Mouse (Mus musculus) adrenal gland, postnatal 10 days (tissue): ENCODE data around the gene Rae1. TPM values are rescaled to one million over a fixed set of nuclear protein-coding genes. Genes with fewer than 3 reads are reported as not detected.

ENCODE experiments used
- DNase-seq: peaks from one replicate; pipeline ENCODE4 v3.0.0; 2021; ENCODE audit warnings: mixed read lengths
- total RNA-seq, 2 experiments: library from RNA; stranded (reverse); gene quantifications; 2 replicates each; pipeline ENCODE4 v1.2.3; 2021

Rae1 gene
- total RNA-seq, 2 experiments from 2014 or later = 51.6 to 54.8 TPM

DNA sequence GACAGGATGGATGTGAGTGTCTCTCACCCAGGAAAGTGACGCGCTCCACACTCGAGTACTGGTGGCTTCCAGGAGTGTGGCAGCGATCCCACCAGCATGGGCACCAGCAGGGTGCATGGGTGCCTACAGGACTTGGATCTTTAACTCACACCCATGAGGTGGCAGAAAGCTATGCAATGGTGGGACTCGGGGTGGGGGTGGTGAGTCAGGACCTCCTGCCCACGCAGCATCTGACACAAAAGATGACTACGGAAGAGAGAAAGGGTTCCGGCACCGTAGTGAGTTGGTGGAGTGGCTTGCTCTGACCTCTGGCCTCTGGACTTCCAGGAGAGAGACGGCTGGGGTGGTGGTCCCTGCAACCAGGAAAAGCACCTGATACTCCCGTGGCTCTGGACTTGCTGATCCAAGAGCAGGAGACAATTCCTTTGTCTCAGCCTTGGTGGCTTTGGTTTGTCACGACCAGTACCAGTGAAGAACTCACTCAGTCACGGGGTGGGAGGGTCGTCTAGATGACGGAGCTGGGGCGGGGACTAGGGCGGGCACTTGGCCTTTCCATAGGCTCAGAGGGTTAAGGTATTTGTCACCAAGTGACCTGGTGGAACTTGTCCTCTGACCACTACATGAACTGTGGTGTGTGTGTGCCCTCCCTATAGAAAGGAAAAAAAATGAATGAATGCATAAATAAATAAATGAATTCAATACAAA, 48.3 kb downstream of the Rae1 start:
- DNase-seq = peak; percentile 2

DNA sequence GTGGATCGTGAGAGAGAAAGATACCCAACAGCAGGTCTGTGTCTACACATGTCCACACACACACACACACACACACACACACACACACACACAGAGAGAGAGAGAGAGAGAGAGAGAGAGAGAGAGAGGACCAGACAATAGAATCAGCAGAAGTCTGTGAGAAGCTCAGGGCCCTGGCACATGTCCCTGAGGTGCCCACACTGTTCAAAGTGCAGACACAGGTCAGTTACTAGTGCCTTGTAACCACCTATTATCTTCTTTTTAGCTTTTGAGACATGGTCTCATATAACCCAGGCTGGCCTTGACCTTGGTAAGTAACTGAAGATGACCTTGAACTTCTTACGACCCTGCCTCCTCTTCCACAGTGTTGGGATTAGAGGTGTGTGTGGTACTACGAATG, 49.3 kb downstream of the Rae1 start:
- DNase-seq = peak; percentile 3

DNA sequence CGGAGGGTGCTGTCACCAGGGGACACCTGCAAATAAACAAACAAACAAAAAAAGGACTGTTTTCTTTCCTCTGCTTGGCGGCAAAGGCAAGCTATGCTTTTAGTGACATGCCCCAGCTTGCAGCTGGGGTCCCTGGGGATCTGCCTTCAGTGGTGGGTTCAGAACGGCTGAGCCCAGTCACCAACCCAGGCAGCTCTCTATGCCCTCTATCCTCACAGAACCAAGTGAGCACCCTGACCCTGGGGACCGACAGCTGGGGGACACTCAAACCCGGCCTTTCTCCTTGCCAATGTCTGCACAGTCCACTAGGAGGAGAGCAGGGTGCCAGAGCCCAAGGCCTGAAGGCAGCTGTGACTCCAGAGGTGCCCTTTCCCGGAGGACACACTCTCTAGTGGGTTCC, 49.9 kb downstream of the Rae1 start:
- DNase-seq = peak; percentile 47

DNA sequence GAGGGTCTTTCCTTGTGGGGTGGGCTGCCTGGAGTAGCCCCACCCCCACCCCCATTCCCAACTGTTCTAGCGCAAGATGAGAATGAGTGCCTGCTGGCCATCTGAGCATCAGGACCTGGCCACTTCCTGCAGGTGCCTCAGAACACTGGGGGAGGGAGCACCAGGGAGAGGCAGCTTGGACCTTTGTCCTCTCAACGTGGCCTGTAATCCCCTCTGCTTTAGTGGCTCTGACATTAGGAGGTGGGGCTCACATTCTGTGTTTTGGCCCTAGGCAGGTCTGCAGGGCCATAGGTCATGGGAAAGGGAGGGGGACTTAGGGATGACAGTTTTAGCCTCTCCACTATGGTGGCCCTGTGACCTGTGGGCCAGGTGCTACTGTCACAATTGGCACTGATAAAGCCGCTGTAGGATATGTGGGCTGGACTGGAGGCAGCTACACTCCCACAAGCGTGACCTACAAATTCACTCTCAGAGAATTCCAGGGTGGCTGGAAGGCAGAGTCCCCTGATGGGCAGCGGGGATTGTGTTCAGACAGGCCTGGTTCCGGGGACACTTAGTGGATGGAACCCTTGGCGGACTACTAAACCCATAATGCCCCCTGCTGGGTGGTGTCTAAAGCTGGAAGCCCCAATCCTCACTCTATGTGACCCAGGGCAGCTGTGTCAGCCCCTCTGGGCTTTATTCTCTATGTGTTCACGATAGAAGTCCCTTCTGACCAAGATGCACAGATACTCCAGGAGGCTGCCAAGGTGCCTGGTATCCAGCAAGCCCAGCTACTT, 50.9 kb downstream of the Rae1 start:
- peak; percentile 3 for DNase-seq

DNA sequence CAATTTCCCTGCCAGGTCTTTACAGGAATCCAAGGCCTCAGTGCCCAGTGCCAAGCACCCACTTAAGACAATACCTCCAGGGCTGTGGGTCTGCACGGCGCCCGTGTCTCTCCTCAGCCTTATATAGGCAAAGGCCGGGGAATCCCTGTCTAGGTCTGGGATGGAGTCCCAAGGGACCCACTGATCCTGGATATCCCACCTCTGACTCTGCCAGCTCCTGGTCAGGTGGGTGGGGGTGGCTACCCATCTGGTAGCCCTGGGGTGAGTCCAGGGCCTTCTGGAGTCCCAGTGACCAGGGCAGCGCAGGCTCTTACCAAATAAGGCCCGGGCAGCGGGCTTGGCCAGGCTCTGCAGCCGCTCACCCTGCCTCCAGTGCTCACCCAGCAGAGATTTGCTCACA, 53.0 kb downstream of the Rae1 start:
- peak; percentile 1 for DNase-seq

DNA sequence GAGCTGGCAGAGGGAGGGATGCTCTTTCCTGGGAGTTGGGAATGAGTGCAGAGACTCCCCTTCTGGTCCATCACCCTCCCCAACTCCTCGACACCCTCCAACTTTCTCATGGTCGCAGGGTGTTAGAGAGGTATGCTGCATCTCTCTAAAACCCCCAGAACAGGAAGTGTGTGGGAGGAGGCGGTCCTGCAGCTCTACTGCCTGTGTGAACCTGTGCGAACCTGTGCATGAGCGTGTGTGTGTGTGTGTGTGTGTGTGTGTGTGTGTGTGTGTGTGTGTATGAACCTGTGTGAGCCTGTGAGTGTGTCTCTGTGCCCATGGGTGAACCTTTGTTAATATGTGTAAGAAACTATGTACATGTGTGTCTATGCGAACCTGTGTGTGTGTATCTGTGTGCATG, 53.9 kb downstream of the Rae1 start:
- DNase-seq = peak; percentile 1

DNA sequence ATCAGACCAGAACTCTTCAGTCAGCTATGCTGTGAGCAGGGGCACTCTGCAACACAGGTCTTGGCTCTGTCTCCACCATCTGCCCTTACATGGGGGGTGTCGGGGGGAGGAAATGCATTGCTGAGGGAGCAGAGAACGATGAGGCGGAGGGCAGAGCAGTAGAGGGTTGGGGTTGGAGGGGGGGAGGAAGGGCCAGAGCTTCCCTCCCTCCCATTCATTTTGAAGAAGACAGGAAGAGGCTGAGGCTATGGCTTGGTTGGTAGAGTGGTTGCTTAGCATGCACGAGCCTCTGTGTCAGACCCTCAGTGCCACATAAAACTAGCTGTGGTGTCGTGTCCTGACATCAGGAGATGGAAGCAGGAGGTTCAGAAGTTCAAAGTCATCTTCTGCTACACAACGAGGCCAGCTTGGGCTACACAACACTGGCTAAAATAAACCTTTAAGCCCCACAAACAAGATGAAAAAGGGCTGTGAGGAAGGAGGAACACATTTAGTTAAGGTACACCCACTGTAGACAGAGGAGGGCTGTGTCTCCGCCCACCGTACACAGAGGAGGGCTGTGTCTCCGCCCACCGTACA, 56.5 kb downstream of the Rae1 start:
- peak; percentile 1 for DNase-seq

DNA sequence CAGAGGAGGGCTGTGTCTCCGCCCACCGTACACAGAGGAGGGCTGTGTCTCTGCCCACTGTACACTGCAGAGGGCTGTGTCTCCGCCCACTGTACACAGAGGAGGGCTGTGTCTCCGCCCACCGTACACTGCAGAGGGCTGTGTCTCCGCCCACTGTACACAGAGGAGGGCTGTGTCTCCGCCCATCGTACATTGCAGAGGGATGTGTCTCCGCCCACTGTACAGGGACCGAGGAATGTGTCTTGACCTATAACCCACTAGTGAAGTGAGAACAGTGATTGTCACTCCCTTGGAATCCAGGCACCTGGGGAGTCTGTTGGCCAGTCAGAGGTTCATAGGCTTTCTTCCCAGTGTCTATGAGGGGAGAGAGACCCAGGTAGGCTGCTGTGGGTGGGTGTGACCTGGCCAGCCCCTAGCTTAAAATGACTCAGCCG, 57.0 kb downstream of the Rae1 start:
- peak; percentile 1 for DNase-seq

DNA sequence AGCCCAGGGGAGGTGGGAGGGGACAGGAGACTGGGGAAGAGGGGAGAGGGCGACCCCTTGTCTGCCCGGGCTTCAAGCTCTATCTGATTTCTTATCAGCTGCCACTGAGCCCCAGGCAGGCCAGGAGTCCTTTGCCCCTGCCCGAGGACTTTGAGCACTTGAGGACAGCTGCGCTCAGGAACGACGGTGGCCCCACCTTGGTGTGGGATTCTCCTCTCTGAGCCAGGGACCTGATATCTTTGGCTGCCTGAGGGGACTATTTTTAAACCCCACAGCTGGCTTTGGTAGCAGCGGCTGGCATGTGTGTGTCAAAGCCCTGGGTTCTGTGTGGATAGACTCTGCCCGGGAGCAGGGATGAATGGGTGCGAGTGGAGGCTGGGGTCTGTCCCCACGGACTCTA, 57.7 kb downstream of the Rae1 start:
- DNase-seq = peak; percentile 1

DNA sequence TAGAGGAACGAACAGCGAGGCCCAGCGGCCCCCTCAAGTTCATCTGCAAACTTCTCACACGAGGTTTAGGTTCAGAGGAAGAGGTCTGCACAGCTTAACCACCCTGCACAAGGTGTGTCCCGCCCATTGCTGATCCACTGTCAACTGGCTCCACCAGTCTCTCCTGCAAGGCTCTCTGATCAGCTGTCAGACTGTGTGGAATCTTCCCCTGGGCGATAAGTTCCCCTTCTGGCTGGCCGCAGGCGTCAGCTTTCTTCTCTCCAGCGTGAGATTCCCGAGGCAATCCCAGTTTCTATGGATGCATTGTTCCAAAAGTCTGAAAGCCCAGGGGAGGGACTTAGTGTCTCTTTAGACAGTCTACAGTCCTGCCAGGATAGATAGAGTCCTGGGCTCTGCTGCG, 58.3 kb downstream of the Rae1 start:
- peak; percentile 1 for DNase-seq

DNA sequence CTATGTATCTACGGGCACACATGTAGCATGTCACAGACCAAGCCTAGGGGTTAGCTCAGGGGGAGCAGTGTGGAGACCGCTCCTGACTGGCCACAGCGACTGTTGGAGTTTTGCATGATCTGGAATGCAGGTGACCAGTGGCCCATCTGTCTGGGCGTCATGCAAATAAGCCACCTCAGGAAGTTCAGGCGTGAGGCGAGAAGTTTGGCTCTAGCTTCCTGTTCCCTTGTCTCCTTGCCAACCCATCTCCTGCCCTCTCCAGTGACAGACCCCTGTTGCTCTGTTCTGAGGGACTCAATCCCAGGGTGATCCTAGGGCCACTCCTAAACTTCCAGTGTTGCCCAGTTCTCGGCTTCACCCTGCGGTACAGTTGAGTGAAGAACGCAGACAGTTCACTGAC, 60.5 kb downstream of the Rae1 start:
- DNase-seq = no peak

DNA sequence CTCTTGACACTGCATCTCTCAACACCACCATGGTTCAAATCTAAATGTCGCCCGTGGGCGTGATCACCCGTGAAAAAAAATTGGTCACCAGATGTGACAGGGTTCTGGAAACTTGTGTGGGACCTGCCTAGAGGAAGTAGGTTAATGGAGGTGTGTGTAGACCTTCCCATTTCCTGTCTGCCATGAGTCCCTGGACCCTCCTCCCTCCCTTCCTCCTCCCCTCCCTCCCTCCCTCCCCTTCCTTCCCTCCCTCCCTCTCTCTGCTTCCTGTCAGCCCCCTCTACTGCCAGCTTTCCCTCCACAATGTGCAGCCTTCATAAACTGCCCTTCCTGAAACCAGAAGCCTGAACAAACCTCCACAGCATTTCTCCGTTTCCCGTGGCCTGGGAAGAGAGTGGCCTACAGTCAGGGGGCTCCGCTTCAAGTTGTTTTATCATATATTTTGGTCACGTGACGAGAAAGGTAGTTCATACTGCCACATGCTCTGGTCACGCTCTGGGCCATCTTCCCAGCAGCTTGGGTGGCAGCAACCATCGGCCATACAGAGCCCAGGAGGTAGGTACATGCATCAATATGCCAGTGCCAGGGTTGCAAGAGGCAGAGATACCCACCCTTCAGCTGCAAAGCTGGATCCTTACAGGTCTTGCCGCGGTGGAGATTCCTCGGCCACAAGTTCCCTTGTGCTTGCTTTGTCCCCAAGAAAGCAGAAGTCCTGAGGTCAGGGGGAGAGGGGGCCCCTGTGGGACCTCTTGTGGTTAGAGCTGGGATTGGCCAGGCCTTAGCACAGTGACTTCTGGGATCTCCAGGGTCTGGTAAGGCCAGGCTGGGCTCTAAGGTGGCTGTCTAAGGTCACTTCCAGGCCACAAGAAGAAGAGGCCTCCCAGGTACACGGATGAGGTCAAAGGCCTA, 61.8 kb downstream of the Rae1 start:
- peak; percentile 5 for DNase-seq

DNA sequence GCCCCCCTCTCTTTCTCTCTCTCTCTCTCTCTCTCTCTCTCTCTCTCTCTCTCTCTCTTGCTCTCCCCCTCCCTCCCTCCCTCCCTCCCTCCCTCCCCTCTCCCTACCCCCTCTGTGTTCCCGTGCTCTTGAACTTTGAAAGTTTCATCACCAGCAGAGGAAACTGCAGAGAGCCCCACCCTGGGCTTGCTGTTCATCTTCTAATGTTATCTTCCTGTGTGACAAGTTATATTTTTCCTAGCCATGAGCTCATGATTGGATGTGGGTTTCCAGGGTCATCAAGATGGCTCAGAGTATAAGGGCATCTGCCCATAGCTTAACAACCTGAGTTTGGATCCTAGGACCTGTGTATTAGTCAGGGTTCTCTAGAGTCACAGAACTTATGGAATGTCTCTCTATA, 63.3 kb downstream of the Rae1 start:
- DNase-seq = peak; percentile 4

DNA sequence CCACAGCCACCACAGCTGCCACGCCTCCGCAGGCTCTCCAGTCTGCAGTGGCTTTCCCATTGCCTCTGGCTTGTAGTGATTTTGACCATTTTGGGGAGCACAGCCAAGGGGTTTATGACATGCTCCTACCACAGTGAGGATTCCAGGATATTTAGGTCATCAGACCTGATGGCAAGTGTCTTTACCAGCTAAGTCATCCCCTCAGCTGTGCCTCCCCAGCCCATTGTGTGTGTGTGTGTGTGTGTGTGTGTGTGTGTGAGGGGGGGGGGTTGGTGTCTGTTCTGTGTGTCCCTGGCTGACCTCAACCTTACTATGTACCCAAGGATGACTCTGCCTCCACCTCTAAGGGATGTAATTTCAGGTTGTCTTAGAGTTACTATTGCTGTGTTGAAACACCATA, 64.9 kb downstream of the Rae1 start:
- peak; percentile 0 for DNase-seq

Other genes with a start within 250 kb of the Rae1 start
- gene Bmp7, start 59.8 kb upstream of the Rae1 start, total RNA-seq = 10 to 100 TPM in 1 of 2 experiments, 1 to 10 TPM in 1; 7.9 to 10.1 TPM
- gene Spo11, start 22.4 kb upstream of the Rae1 start, total RNA-seq = not detected
- gene Rbm38, start 20.4 kb downstream of the Rae1 start, total RNA-seq = 10 to 100 TPM; 25.3 to 39.6 TPM
- under 1 TPM; 0.24 to 0.33 TPM for gene Ctcfl, start 119.4 kb downstream of the Rae1 start, total RNA-seq
- 1,000 to 10,000 TPM in 1 of 2 experiments, 100 to 1,000 TPM in 1; 954 to 1,859 TPM for gene Pck1, start 152.9 kb downstream of the Rae1 start, total RNA-seq
- 1 to 10 TPM in 1 of 2 experiments, under 1 TPM in 1; 0.90 to 2.3 TPM for gene Zbp1, start 218.8 kb downstream of the Rae1 start, total RNA-seq